Mouse (Mus musculus): Measurements from ENCODE around the gene Grhpr. TPM values are rescaled to one million over a fixed set of nuclear protein-coding genes. Genes with fewer than 3 reads are reported as not detected.
"Not testable (repeated sequence)": the region's sequence is repeated elsewhere in the genome, so short reads cannot be mapped to it uniquely, and the experiment has no call there.

Grhpr gene
- polyA plus RNA-seq, 1 experiment from 2014 or later, result 38.2 TPM

GRCm38 (mm10) chr4:45038879-45039278 is 57.7 kb downstream of the Grhpr start:
- not testable (repeated sequence) for H3K27ac ChIP-seq (ENCODE audit: low read depth, low read length); H3K4me3 ChIP-seq (ENCODE audit: low read depth, low read length); H3K9ac ChIP-seq (ENCODE audit: low read length); H3K9me3 ChIP-seq (ENCODE audit: control insufficient read depth, low read length); DNase-seq (ENCODE audit: low spot score, missing footprints); H3K27me3 ChIP-seq (ENCODE audit: control insufficient read depth, insufficient read depth, low read length); H3K4me1 ChIP-seq (ENCODE audit: control insufficient read depth, insufficient read depth, low read length); ATAC-seq (ENCODE audit: low FRiP score); H3K4me2 ChIP-seq; H3K36me3 ChIP-seq (ENCODE audit: control insufficient read depth, insufficient read depth, low read length)
- 60% methylated on average over 8 of the region's 8 CpGs for WGBS

- DNase-seq (ENCODE audit: low spot score, missing footprints); H3K4me2 ChIP-seq; ATAC-seq (ENCODE audit: low FRiP score); H3K27ac ChIP-seq (ENCODE audit: low read depth, low read length); H3K36me3 ChIP-seq (ENCODE audit: control insufficient read depth, insufficient read depth, low read length); H3K9me3 ChIP-seq (ENCODE audit: control insufficient read depth, low read length); H3K4me1 ChIP-seq (ENCODE audit: control insufficient read depth, insufficient read depth, low read length); H3K9ac ChIP-seq (ENCODE audit: low read length); H3K27me3 ChIP-seq (ENCODE audit: control insufficient read depth, insufficient read depth, low read length); H3K4me3 ChIP-seq (ENCODE audit: low read depth, low read length): not testable (repeated sequence)
- 94% methylated on average over 7 of the region's 7 CpGs for WGBS
Observed at GRCm38 (mm10) chr4:45039546-45039945, 58.4 kb downstream of the Grhpr start.

Other genes starting within 250 kb of the Grhpr start
- 19.5 TPM in 2 replicates for gene Zcchc7, start 225.5 kb upstream of the Grhpr start, polyA plus RNA-seq (2014; fragmentation: Nextera tagmentation; extraction: Ambion mirVana)
- 41.2 and 44.7 TPM in 2 replicates for gene Zbtb5, start 31.0 kb downstream of the Grhpr start, polyA plus RNA-seq (2014; fragmentation: Nextera tagmentation; extraction: Ambion mirVana)
- 51.6 and 56.3 TPM in 2 replicates for gene Polr1e, start 37.2 kb downstream of the Grhpr start, polyA plus RNA-seq (2014; fragmentation: Nextera tagmentation; extraction: Ambion mirVana)
- 5.0 and 5.6 TPM in 2 replicates for gene Fbxo10, start 103.2 kb downstream of the Grhpr start, polyA plus RNA-seq (2014; fragmentation: Nextera tagmentation; extraction: Ambion mirVana)
- gene Tomm5, start 126.7 kb downstream of the Grhpr start, polyA plus RNA-seq (2014; fragmentation: Nextera tagmentation; extraction: Ambion mirVana), result 166 and 185 TPM in 2 replicates
- gene Frmpd1, start 203.5 kb downstream of the Grhpr start, polyA plus RNA-seq (2014; fragmentation: Nextera tagmentation; extraction: Ambion mirVana), result 1.0 and 1.3 TPM in 2 replicates